Mouse (Mus musculus) kidney, postnatal 14 days (tissue): ENCODE results near the gene Kank4.
"Not testable (repeated sequence)": the region's sequence is repeated elsewhere in the genome, so short reads cannot be mapped to it uniquely, and the experiment has no call there.

ENCODE experiments used
- DNase-seq: peaks from one replicate; pipeline ENCODE4 v3.0.0; 2022; ENCODE audit warnings: mixed read lengths

The Kank4 gene

GRCm38 (mm10) chr4:98826701-98827100, 9.4 kb upstream of the Kank4 start:
- no peak for DNase-seq

GRCm38 (mm10) chr4:98823740-98824139, 6.4 kb upstream of the Kank4 start, which contains the start of gene I0C0044D17Rik:
Gene I0C0044D17Rik, minus strand, starts transcription at chr4:98823840.
- not testable (repeated sequence) for DNase-seq

- peak; percentile 21 for DNase-seq
Observed at GRCm38 (mm10) chr4:98823047-98823446, 5.7 kb upstream of the Kank4 start.

GRCm38 (mm10) chr4:98822478-98822877, 5.1 kb upstream of the Kank4 start:
- DNase-seq, result no peak

GRCm38 (mm10) chr4:98819216-98819755, 1.9 kb upstream of the Kank4 start:
- no peak for DNase-seq

GRCm38 (mm10) chr4:98816807-98817183, 542 bp downstream of the Kank4 start:
- peak; percentile 6 for DNase-seq

GRCm38 (mm10) chr4:98806306-98806705, 11.0 kb downstream of the Kank4 start:
- DNase-seq, result peak; percentile 30

GRCm38 (mm10) chr4:98805291-98806048, 11.9 kb downstream of the Kank4 start:
- peak; percentile 12 for DNase-seq

- DNase-seq, result no peak
Observed at GRCm38 (mm10) chr4:98804476-98805134, 12.7 kb downstream of the Kank4 start.

GRCm38 (mm10) chr4:98801775-98802174, 15.6 kb downstream of the Kank4 start:
- no peak for DNase-seq

GRCm38 (mm10) chr4:98800824-98801223, 16.5 kb downstream of the Kank4 start:
- DNase-seq, result peak; percentile 19

- peak; percentile 34 for DNase-seq
Observed at GRCm38 (mm10) chr4:98796591-98797341, 20.6 kb downstream of the Kank4 start.

GRCm38 (mm10) chr4:98795241-98795640, 22.1 kb downstream of the Kank4 start:
- DNase-seq, result no peak

- DNase-seq, result no peak
Observed at GRCm38 (mm10) chr4:98793486-98793885, 23.9 kb downstream of the Kank4 start.

- no peak for DNase-seq
Observed at GRCm38 (mm10) chr4:98790721-98791120, 26.6 kb downstream of the Kank4 start.

GRCm38 (mm10) chr4:98789861-98790311, 27.5 kb downstream of the Kank4 start:
- peak; percentile 43 for DNase-seq

GRCm38 (mm10) chr4:98789133-98789765, 28.1 kb downstream of the Kank4 start:
- DNase-seq, result no peak

- DNase-seq, result no peak
Observed at GRCm38 (mm10) chr4:98786281-98786680, 31.1 kb downstream of the Kank4 start.

GRCm38 (mm10) chr4:98785851-98786250, 31.5 kb downstream of the Kank4 start:
- DNase-seq, result no peak

GRCm38 (mm10) chr4:98778219-98778618, 39.1 kb downstream of the Kank4 start:
- DNase-seq, result no peak

- no peak for DNase-seq
Observed at GRCm38 (mm10) chr4:98777464-98777863, 39.9 kb downstream of the Kank4 start.

- DNase-seq, result no peak
Observed at GRCm38 (mm10) chr4:98776721-98777427, 40.5 kb downstream of the Kank4 start.
